ENCODE assay signal across 8 mouse cellular contexts in genomic region chr5:104570766-104571165, GRCm38 (mm10).
DNase-seq lines count a peak whose midpoint lies in the region; ATAC-seq and TF ChIP-seq lines count a peak whose summit lies in the region.

No protein-coding gene starts in this region.

- 0 out of 2 replicates have a peak overlapping the region, but pooled peaks have one; percentile 2 for H3K9ac ChIP-seq in forebrain, embryonic 13.5 days
- H3K9ac ChIP-seq in hindbrain, embryonic 15.5 days: peak overlapping the region; percentile 45

- intact Hi-C loops in left cerebral cortex, adult 2 months (cut with DNase I): no loop called here

- peak; percentile 13 for DNase-seq in CD4-positive, CD25-positive, alpha-beta regulatory T cell, adult 2 months (ENCODE audit: low read depth, low spot score)
- peak; percentile 74 for DNase-seq in adrenal gland, postnatal 10 days
- DNase-seq in left cerebral cortex, adult 2 months (ENCODE audit: extremely low spot score in 1 of 2, low spot score in 2 of 2): peak; percentile 26 to 27
- no peak for DNase-seq in midbrain, embryonic 10.5 days (ENCODE audit: low spot score)
- peak; percentile 83 for DNase-seq in testis, postnatal 10 days (ENCODE audit: low spot score)

- no peak overlapping the region for H3K27ac ChIP-seq in forebrain, embryonic 13.5 days
- H3K27ac ChIP-seq in hindbrain, embryonic 15.5 days (replicated peaks): peak overlapping the region; percentile 90
- H3K27ac ChIP-seq in left cerebral cortex, adult 2 months: peak overlapping the region; percentile 95
- no peak overlapping the region for H3K27ac ChIP-seq in midbrain, embryonic 10.5 days (replicated peaks)

- H3K4me1 ChIP-seq in forebrain, embryonic 13.5 days: no peaks in the 10 kb centered on the region
- H3K4me1 ChIP-seq in hindbrain, embryonic 15.5 days (replicated peaks): peaks cover 10% of the 10 kb centered on the region
- no peaks in the 10 kb centered on the region for H3K4me1 ChIP-seq in midbrain, embryonic 10.5 days

- peaks cover 16% of the 10 kb centered on the region for H3K36me3 ChIP-seq in forebrain, embryonic 13.5 days (ENCODE audit: poor library complexity, severe bottlenecking)
- peaks cover 13% of the 10 kb centered on the region for H3K36me3 ChIP-seq in hindbrain, embryonic 15.5 days
- H3K36me3 ChIP-seq in midbrain, embryonic 10.5 days: peaks cover 28% of the 10 kb centered on the region

- H3K27me3 ChIP-seq in forebrain, embryonic 13.5 days: no peaks in the 10 kb centered on the region
- no peaks in the 10 kb centered on the region for H3K27me3 ChIP-seq in hindbrain, embryonic 15.5 days
- no peaks in the 10 kb centered on the region for H3K27me3 ChIP-seq in midbrain, embryonic 10.5 days (ENCODE audit: low read depth, poor library complexity, severe bottlenecking)

- peak overlapping the region; percentile 67 for H3K4me3 ChIP-seq in forebrain, embryonic 13.5 days
- peak overlapping the region; percentile 80 for H3K4me3 ChIP-seq in hindbrain, embryonic 15.5 days
- H3K4me3 ChIP-seq in left cerebral cortex, adult 2 months: peak overlapping the region; percentile 92
- peak overlapping the region; percentile 65 for H3K4me3 ChIP-seq in midbrain, embryonic 10.5 days

- no peak for TF ChIP-seq CTCF in left cerebral cortex, adult 2 months (IDR thresholded peaks at IDR 0.05)

- peak overlapping the region; percentile 52 for H3K4me2 ChIP-seq in forebrain, embryonic 13.5 days
- H3K4me2 ChIP-seq in hindbrain, embryonic 15.5 days: peak overlapping the region; percentile 52

- WGBS in forebrain, embryonic 13.5 days: 31% methylated on average over 6 of the region's 6 CpGs
- WGBS in hindbrain, embryonic 15.5 days: 29% methylated on average over 6 of the region's 6 CpGs
- 55% methylated on average over 6 of the region's 6 CpGs for WGBS in midbrain, embryonic 10.5 days

- ATAC-seq in CD4-positive, CD25-positive, alpha-beta regulatory T cell, adult 4 months: no peak
- ATAC-seq in forebrain, embryonic 13.5 days: peak; percentile 45
- peak; percentile 46; the same call in 1 of the 2 replicates for ATAC-seq in hindbrain, embryonic 15.5 days (ENCODE audit: low FRiP score, low read depth)

- peaks cover 21% of the 10 kb centered on the region for H3K9me3 ChIP-seq in forebrain, embryonic 13.5 days (replicated peaks)
- H3K9me3 ChIP-seq in hindbrain, embryonic 15.5 days: peaks cover 7% of the 10 kb centered on the region; the same call in 1 of the 2 replicates
- H3K9me3 ChIP-seq in midbrain, embryonic 10.5 days (replicated peaks): peaks cover 20% of the 10 kb centered on the region

Comparison
In these comparisons a context has a peak if more than half of its experiments do, and no peak if none do; other contexts are left out.
1. H3K27ac ChIP-seq: peak in hindbrain, embryonic 15.5 days (single experiment) and left cerebral cortex, adult 2 months (single experiment); none in forebrain, embryonic 13.5 days (single experiment) and midbrain, embryonic 10.5 days (single experiment).
2. Peak in every context shown above with its lines, with median percentiles within 50 percentile points of each other: H3K4me3 ChIP-seq.